Mouse (Mus musculus): ENCODE data around the gene Npas2. TPM values are rescaled to one million over a fixed set of nuclear protein-coding genes. Genes with fewer than 3 reads are reported as not detected.

Npas2 gene
- polyA plus RNA-seq, 1 experiment from 2014 or later, result 0.05 TPM

- ATAC-seq (ENCODE audit: low FRiP score) (no peak), DNase-seq (ENCODE audit: low spot score, missing footprints) (no peak)
- Histone ChIP-seq H3K36me3 (ENCODE audit: control insufficient read depth, insufficient read depth, low read length) (no peaks in the 10 kb centered on the region), H3K4me3 (ENCODE audit: low read depth, low read length) (no peak overlapping the region), H3K4me2 (no peak overlapping the region), H3K27ac (ENCODE audit: low read depth, low read length) (no peak overlapping the region), H3K9ac (ENCODE audit: low read length) (no peak overlapping the region), H3K4me1 (ENCODE audit: control insufficient read depth, insufficient read depth, low read length) (no peaks in the 10 kb centered on the region), H3K9me3 (ENCODE audit: control insufficient read depth, low read length) (no peaks in the 10 kb centered on the region), H3K27me3 (ENCODE audit: control insufficient read depth, insufficient read depth, low read length) (no peaks in the 10 kb centered on the region)
- WGBS, result 81% methylated on average over 4 of the region's 4 CpGs
Observed at GRCm38 (mm10) chr1:39287831-39288230, 94.3 kb downstream of the Npas2 start.

GRCm38 (mm10) chr1:39288425-39288824 lies 94.9 kb downstream of the Npas2 start:
- Histone ChIP-seq H3K27ac (ENCODE audit: low read depth, low read length) (no peak overlapping the region), H3K27me3 (ENCODE audit: control insufficient read depth, insufficient read depth, low read length) (no peaks in the 10 kb centered on the region), H3K4me1 (ENCODE audit: control insufficient read depth, insufficient read depth, low read length) (no peaks in the 10 kb centered on the region), H3K9ac (ENCODE audit: low read length) (no peak overlapping the region), H3K4me2 (no peak overlapping the region), H3K36me3 (ENCODE audit: control insufficient read depth, insufficient read depth, low read length) (no peaks in the 10 kb centered on the region), H3K4me3 (ENCODE audit: low read depth, low read length) (no peak overlapping the region), H3K9me3 (ENCODE audit: control insufficient read depth, low read length) (no peaks in the 10 kb centered on the region)
- ATAC-seq (ENCODE audit: low FRiP score) (no peak), DNase-seq (ENCODE audit: low spot score, missing footprints) (no peak)
- 73% methylated on average over 3 of the region's 3 CpGs for WGBS

- Histone ChIP-seq H3K4me3 (ENCODE audit: low read depth, low read length) (no peak overlapping the region), H3K9ac (ENCODE audit: low read length) (no peak overlapping the region), H3K4me1 (ENCODE audit: control insufficient read depth, insufficient read depth, low read length) (no peaks in the 10 kb centered on the region), H3K27me3 (ENCODE audit: control insufficient read depth, insufficient read depth, low read length) (no peaks in the 10 kb centered on the region), H3K4me2 (no peak overlapping the region), H3K27ac (ENCODE audit: low read depth, low read length) (no peak overlapping the region), H3K9me3 (ENCODE audit: control insufficient read depth, low read length) (no peaks in the 10 kb centered on the region), H3K36me3 (ENCODE audit: control insufficient read depth, insufficient read depth, low read length) (no peaks in the 10 kb centered on the region)
- DNase-seq (ENCODE audit: low spot score, missing footprints), result no peak
- ATAC-seq (ENCODE audit: low FRiP score), result no peak
- WGBS, result 81% methylated on average over 3 of the region's 3 CpGs
Observed at GRCm38 (mm10) chr1:39292001-39292400, 98.5 kb downstream of the Npas2 start.

- Histone ChIP-seq H3K4me3 (ENCODE audit: low read depth, low read length) (no peak overlapping the region), H3K27me3 (ENCODE audit: control insufficient read depth, insufficient read depth, low read length) (no peaks in the 10 kb centered on the region), H3K4me2 (no peak overlapping the region), H3K9ac (ENCODE audit: low read length) (no peak overlapping the region), H3K4me1 (ENCODE audit: control insufficient read depth, insufficient read depth, low read length) (no peaks in the 10 kb centered on the region), H3K36me3 (ENCODE audit: control insufficient read depth, insufficient read depth, low read length) (no peaks in the 10 kb centered on the region), H3K27ac (ENCODE audit: low read depth, low read length) (no peak overlapping the region), H3K9me3 (ENCODE audit: control insufficient read depth, low read length) (no peaks in the 10 kb centered on the region)
- DNase-seq (ENCODE audit: low spot score, missing footprints) (no peak), ATAC-seq (ENCODE audit: low FRiP score) (no peak)
- WGBS, result 94% methylated on average over 9 of the region's 9 CpGs
Observed at GRCm38 (mm10) chr1:39298294-39298693, 104.8 kb downstream of the Npas2 start.

- no peak for DNase-seq (ENCODE audit: low spot score, missing footprints)
- H3K36me3 ChIP-seq (ENCODE audit: control insufficient read depth, insufficient read depth, low read length), result no peaks in the 10 kb centered on the region
- H3K4me3 ChIP-seq (ENCODE audit: low read depth, low read length), result no peak overlapping the region
- ATAC-seq (ENCODE audit: low FRiP score), result no peak
- no peaks in the 10 kb centered on the region for H3K9me3 ChIP-seq (ENCODE audit: control insufficient read depth, low read length)
- whole genome bisulfite sequencing, result 94% methylated on average over 9 of the region's 9 CpGs
- H3K27ac ChIP-seq (ENCODE audit: low read depth, low read length), result no peak overlapping the region
- H3K4me1 ChIP-seq (ENCODE audit: control insufficient read depth, insufficient read depth, low read length), result no peaks in the 10 kb centered on the region
- no peak overlapping the region for H3K4me2 ChIP-seq
- no peaks in the 10 kb centered on the region for H3K27me3 ChIP-seq (ENCODE audit: control insufficient read depth, insufficient read depth, low read length)
- H3K9ac ChIP-seq (ENCODE audit: low read length), result no peak overlapping the region
Observed at GRCm38 (mm10) chr1:39300243-39300642, 106.7 kb downstream of the Npas2 start.

GRCm38 (mm10) chr1:39300676-39301075 lies 107.1 kb downstream of the Npas2 start:
- ATAC-seq (ENCODE audit: low FRiP score) (no peak), DNase-seq (ENCODE audit: low spot score, missing footprints) (no peak)
- Histone ChIP-seq H3K27ac (ENCODE audit: low read depth, low read length) (no peak overlapping the region), H3K4me2 (no peak overlapping the region), H3K4me3 (ENCODE audit: low read depth, low read length) (no peak overlapping the region), H3K9me3 (ENCODE audit: control insufficient read depth, low read length) (no peaks in the 10 kb centered on the region), H3K27me3 (ENCODE audit: control insufficient read depth, insufficient read depth, low read length) (no peaks in the 10 kb centered on the region), H3K4me1 (ENCODE audit: control insufficient read depth, insufficient read depth, low read length) (no peaks in the 10 kb centered on the region), H3K36me3 (ENCODE audit: control insufficient read depth, insufficient read depth, low read length) (no peaks in the 10 kb centered on the region), H3K9ac (ENCODE audit: low read length) (no peak overlapping the region)
- WGBS, result 93% methylated on average over 6 of the region's 6 CpGs

- DNase-seq (ENCODE audit: low spot score, missing footprints), result no peak
- Histone ChIP-seq H3K4me3 (ENCODE audit: low read depth, low read length) (no peak overlapping the region), H3K27me3 (ENCODE audit: control insufficient read depth, insufficient read depth, low read length) (no peaks in the 10 kb centered on the region), H3K36me3 (ENCODE audit: control insufficient read depth, insufficient read depth, low read length) (no peaks in the 10 kb centered on the region), H3K27ac (ENCODE audit: low read depth, low read length) (no peak overlapping the region), H3K9me3 (ENCODE audit: control insufficient read depth, low read length) (no peaks in the 10 kb centered on the region), H3K9ac (ENCODE audit: low read length) (no peak overlapping the region), H3K4me2 (no peak overlapping the region), H3K4me1 (ENCODE audit: control insufficient read depth, insufficient read depth, low read length) (no peaks in the 10 kb centered on the region)
- 92% methylated on average over 7 of the region's 7 CpGs for WGBS
- ATAC-seq (ENCODE audit: low FRiP score), result no peak
Observed at GRCm38 (mm10) chr1:39302246-39302645, 108.7 kb downstream of the Npas2 start.

GRCm38 (mm10) chr1:39303054-39303649 lies 109.6 kb downstream of the Npas2 start:
- no peak for ATAC-seq (ENCODE audit: low FRiP score)
- DNase-seq (ENCODE audit: low spot score, missing footprints), result no peak

GRCm38 (mm10) chr1:39307291-39307690 lies 113.8 kb downstream of the Npas2 start:
- H3K4me3 ChIP-seq (ENCODE audit: low read depth, low read length), result no peak overlapping the region
- no peak overlapping the region for H3K9ac ChIP-seq (ENCODE audit: low read length)
- no peaks in the 10 kb centered on the region for H3K36me3 ChIP-seq (ENCODE audit: control insufficient read depth, insufficient read depth, low read length)
- H3K27ac ChIP-seq (ENCODE audit: low read depth, low read length), result no peak overlapping the region
- H3K4me2 ChIP-seq, result no peak overlapping the region
- no peaks in the 10 kb centered on the region for H3K27me3 ChIP-seq (ENCODE audit: control insufficient read depth, insufficient read depth, low read length)
- no peaks in the 10 kb centered on the region for H3K4me1 ChIP-seq (ENCODE audit: control insufficient read depth, insufficient read depth, low read length)
- DNase-seq (ENCODE audit: low spot score, missing footprints), result no peak
- ATAC-seq (ENCODE audit: low FRiP score), result no peak
- H3K9me3 ChIP-seq (ENCODE audit: control insufficient read depth, low read length), result no peaks in the 10 kb centered on the region

More at GRCm38 (mm10) chr1:39303054-39303649, 109.6 kb downstream of the Npas2 start:
- no peaks in the 10 kb centered on the region for H3K27me3 ChIP-seq (ENCODE audit: control insufficient read depth, insufficient read depth, low read length)
- H3K36me3 ChIP-seq (ENCODE audit: control insufficient read depth, insufficient read depth, low read length), result no peaks in the 10 kb centered on the region
- no peaks in the 10 kb centered on the region for H3K4me1 ChIP-seq (ENCODE audit: control insufficient read depth, insufficient read depth, low read length)
- H3K27ac ChIP-seq (ENCODE audit: low read depth, low read length), result no peak overlapping the region
- no peaks in the 10 kb centered on the region for H3K9me3 ChIP-seq (ENCODE audit: control insufficient read depth, low read length)
- no peak overlapping the region for H3K9ac ChIP-seq (ENCODE audit: low read length)
- WGBS, result 84% methylated on average over 4 of the region's 4 CpGs
- H3K4me2 ChIP-seq, result no peak overlapping the region
- H3K4me3 ChIP-seq (ENCODE audit: low read depth, low read length), result no peak overlapping the region

Data from midbrain, embryonic 11.5 days (tissue).